Mouse (Mus musculus) liver, adult 2 months (tissue): ENCODE measurements around the gene Fam20c. TPM values are rescaled to one million over a fixed set of nuclear protein-coding genes. Genes with fewer than 3 reads are reported as not detected.

Source experiments
- DNase-seq: peaks from one replicate; pipeline ENCODE4 v3.0.0-alpha.2; 2011; ENCODE audit warnings: low read depth, low spot score; ENCODE audit errors: extremely low read depth
- H3K27ac ChIP-seq: fragments of 200-500 bp; replicated peaks from 2 replicates; pipeline ENCODE4 v1.5.1; 2012; ENCODE audit warnings: low read depth, mild to moderate bottlenecking, control low read depth, inconsistent platforms, low read length; ENCODE audit not compliant: insufficient read depth
- H3K27me3 ChIP-seq: fragments of 200-500 bp; 2 replicates; pipeline ENCODE4 v1.6.1; 2012; ENCODE audit warnings: mild to moderate bottlenecking, moderate library complexity, low read length, inconsistent platforms; ENCODE audit not compliant: control insufficient read depth, insufficient read depth
- H3K36me3 ChIP-seq: fragments of 200-500 bp; 2 replicates; pipeline ENCODE4 v1.6.1; 2012; ENCODE audit warnings: low read length, inconsistent platforms; ENCODE audit not compliant: control insufficient read depth, insufficient read depth
- H3K4me1 ChIP-seq: fragments of 200-500 bp; 2 replicates; pipeline ENCODE4 v1.6.1; 2011; ENCODE audit warnings: low read length; ENCODE audit not compliant: control insufficient read depth, insufficient read depth
- H3K4me3 ChIP-seq: fragments of 200-500 bp; 2 replicates; pipeline ENCODE4 v1.5.1; 2011; ENCODE audit warnings: low read depth, mild to moderate bottlenecking, control low read depth, low read length, moderate library complexity; ENCODE audit not compliant: insufficient read depth
- H3K79me2 ChIP-seq: fragments of 200-500 bp; 2 replicates; pipeline ENCODE4 v1.6.1; 2012; ENCODE audit warnings: inconsistent platforms, mild to moderate bottlenecking, low read length, moderate library complexity; ENCODE audit not compliant: control insufficient read depth, insufficient read depth
- H3K9ac ChIP-seq: fragments of 200-500 bp; 2 replicates; pipeline ENCODE4 v1.6.1; 2012; ENCODE audit warnings: low read depth, mild to moderate bottlenecking, control low read depth, inconsistent platforms, low read length
- CTCF ChIP-seq: fragments of 200-500 bp; IDR thresholded peaks from 2 replicates; pipeline ENCODE4 v1.5.1; 2011; ENCODE audit warnings: low read depth, low read length, control low read depth
- POLR2A ChIP-seq: fragments of 200-500 bp; IDR thresholded peaks from 2 replicates; pipeline ENCODE4 v1.6.1; 2011; ENCODE audit warnings: low read length, control low read depth; ENCODE audit not compliant: insufficient read depth; ENCODE audit errors: extremely low read depth
- WGBS: fragments of 180-500 bp; shearing (Covaris S2); methylation state at CpG from one replicate; pipeline ENCODE4 v1.1.7; 2018; 5-methylcytosine and 5-hydroxymethylcytosine counted together
- polyA plus RNA-seq: library from polyadenylated mRNA; depleted of rRNA; stranded (reverse); fragments of >200 nt; gene quantifications from 2 replicates; pipeline ENCODE4 v1.2.3, GENCODE M21; 2012
- total RNA-seq: library from RNA; depleted of rRNA; stranded (reverse); fragments of >200 nt; gene quantifications from 2 replicates; pipeline ENCODE4 v1.2.3, GENCODE M21; 2014

Gene Fam20c
- total and polyA plus RNA-seq, 2 experiments, result 18.2 to 50.7 TPM

DNA sequence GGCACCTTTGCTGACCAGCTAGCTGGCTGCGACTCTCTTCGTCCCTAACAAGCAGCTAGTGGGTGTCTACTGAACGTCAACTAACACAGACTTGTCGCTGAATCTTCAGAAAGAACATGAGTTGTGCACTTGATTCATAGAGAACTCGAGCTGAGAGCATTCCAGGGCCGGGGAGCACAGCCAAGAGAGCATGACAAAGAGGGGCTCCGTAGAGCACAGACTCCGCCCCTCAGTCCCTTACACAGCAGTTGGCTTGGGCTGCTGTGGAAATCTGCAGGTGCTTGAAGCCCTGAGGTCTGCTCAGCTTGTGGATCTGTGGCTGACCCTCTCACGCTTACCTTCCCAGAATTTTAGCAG, 390 bp upstream of the Fam20c start:
- WGBS, result 39% methylated on average over 9 of the region's 9 CpGs
- H3K27me3 ChIP-seq, result no peaks in the 10 kb centered on the region
- H3K79me2 ChIP-seq, result peaks cover 5% of the 10 kb centered on the region; the same call in 1 of the 2 replicates
- no peak overlapping the region for H3K4me3 ChIP-seq
- no peak overlapping the region for H3K9ac ChIP-seq
- H3K36me3 ChIP-seq, result peaks cover 6% of the 10 kb centered on the region
- TF ChIP-seq POLR2A (no peak), CTCF (no peak)
- DNase-seq, result no peak
- no peak overlapping the region for H3K27ac ChIP-seq
- H3K4me1 ChIP-seq, result peaks cover 13% of the 10 kb centered on the region

DNA sequence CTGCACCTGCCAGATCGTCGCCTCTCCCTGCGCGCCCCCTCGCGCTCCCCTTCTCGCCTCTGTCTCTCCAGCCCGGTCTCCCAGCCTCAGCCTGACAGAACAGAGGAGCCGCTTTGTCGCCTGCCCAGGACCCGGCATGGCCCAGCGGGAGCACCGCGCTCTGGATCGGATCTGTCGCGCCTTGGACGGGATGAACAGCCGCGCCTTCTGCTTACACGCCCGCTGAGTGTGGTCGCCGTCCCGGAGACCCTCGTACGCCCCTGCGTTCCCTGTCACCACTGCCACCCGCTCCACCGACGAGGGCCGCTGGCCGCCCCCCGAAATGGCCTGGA, 773 bp downstream of the Fam20c start:
- H3K27ac ChIP-seq, result peak overlapping the region; percentile 92
- under 1% methylated on average over 27 of the region's 34 CpGs for WGBS

DNA sequence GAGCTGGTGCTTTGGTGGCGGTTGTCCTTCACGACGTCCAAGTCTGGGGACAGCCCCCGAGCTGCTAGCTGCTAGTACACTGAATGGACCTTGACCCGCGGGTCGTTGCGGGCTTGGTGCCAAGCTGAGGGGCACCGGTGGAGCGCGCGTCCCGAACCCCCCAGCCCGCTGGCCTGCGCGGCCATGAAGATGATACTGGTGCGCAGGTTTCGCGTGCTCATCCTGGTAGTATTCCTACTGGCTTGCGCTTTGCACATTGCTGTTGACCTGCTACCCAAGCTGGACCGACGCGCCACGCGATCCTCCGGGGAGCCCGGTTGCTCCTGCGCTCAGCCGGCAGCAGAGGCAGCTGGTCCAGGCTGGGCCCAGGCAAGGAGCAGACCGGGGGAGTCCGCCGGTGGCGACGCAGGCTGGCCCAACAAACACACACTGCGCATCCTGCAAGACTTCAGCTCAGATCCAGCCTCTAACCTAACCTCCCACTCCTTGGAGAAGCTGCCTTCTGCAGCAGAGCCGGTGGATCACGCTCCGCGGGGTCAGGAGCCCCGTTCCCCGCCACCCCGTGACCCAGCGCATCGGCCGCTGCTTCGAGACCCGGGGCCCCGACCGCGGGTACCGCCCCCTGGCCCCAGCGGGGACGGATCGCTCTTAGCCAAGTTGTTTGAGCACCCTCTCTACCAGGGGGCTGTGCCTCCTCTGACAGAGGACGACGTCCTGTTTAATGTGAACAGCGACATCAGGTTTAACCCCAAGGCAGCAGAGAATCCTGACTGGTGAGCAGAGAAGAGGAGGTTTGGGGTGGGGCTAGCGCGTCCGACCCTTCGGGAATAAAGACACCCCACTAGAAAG, 1.4 kb downstream of the Fam20c start:
- Histone ChIP-seq H3K36me3 (peaks cover 14% of the 10 kb centered on the region), H3K9ac (peak overlapping the region; percentile 86), H3K4me3 (peak overlapping the region; percentile 83), H3K4me1 (peaks cover 17% of the 10 kb centered on the region), H3K79me2 (peaks cover 8% of the 10 kb centered on the region; the same call in 1 of the 2 replicates), H3K27ac (peak overlapping the region; percentile 92), H3K27me3 (no peaks in the 10 kb centered on the region)
- peak; percentile 52 for DNase-seq
- TF ChIP-seq CTCF, result no peak
- WGBS, result 1% methylated on average over 61 of the region's 61 CpGs

More for the DNA sequence above, 773 bp downstream of the Fam20c start:
- no peak for DNase-seq
- H3K27me3 ChIP-seq, result no peaks in the 10 kb centered on the region
- H3K36me3 ChIP-seq, result peaks cover 11% of the 10 kb centered on the region
- peak; percentile 98; the same call in 1 of the 2 replicates for TF ChIP-seq POLR2A
- TF ChIP-seq CTCF, result no peak
- peak overlapping the region; percentile 83 for H3K4me3 ChIP-seq
- H3K4me1 ChIP-seq, result peaks cover 17% of the 10 kb centered on the region
- peak overlapping the region; percentile 86 for H3K9ac ChIP-seq
- H3K79me2 ChIP-seq, result peaks cover 8% of the 10 kb centered on the region; the same call in 1 of the 2 replicates

DNA sequence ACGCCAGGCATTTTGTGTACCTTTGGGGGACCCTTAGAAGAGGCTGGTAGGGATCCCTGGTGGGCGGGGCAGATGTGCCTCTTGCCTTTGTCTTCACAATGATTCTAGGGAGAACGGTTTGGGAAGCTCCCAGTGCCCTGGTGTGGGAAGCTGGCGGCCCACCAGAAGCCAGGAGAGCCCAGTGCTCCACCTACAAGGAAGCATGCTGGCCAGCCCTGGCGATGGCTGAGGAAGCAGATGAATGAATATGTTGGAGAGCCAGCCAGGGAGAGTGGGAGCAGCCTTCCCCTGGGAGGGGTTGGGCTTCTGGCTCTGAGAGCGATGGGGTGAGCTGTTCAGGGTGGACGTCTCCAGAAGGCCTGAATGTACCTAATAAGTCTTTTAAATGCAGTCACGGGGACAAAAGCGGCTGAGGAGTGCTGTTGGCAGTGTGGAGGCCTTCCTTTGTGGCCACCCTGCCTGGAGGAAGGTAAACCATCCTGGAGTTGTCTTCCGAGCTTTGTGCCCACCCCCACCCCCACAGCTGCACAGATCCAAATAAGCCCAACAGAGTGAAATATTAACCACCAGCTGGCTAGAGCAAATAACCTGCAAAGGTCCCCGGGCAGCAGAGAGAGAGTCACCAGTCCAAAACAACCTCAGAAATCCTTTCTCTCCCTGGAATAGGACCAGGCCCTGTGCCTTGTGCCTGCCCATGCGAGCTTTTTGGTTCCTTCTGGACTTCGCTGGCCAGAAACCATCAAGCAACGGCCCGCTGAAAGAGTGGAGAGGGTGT, 2.2 kb downstream of the Fam20c start:
- H3K9ac ChIP-seq, result peak overlapping the region; percentile 86

DNA sequence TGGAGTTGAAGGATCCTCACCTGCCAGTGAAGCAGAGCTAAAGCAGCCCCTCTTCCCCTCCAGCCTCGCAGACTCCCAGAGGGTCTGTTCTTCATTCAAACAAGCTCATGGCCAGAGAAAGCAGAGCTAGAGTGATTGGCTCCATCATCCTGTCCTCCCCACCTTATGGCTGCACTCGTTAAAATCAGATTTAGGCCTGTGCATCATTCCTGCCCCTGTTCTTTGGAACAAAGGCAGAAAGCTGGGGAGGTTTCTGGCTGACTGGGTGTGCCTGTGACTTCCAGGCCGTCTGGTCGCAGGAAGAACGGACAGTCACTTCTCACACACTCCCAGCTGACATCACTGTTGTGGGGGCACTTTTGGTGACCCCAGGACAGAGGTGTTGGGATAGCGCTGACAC, 2.8 kb downstream of the Fam20c start:
- no peaks in the 10 kb centered on the region for H3K27me3 ChIP-seq
- peaks cover 20% of the 10 kb centered on the region for H3K36me3 ChIP-seq
- TF ChIP-seq POLR2A (no peak), CTCF (no peak)
- peak; percentile 37 for DNase-seq
- WGBS, result 26% methylated on average over 6 of the region's 6 CpGs
- peak overlapping the region; percentile 23 for H3K4me3 ChIP-seq
- H3K27ac ChIP-seq, result peak overlapping the region; percentile 88
- H3K4me1 ChIP-seq, result peaks cover 17% of the 10 kb centered on the region
- H3K9ac ChIP-seq, result peak overlapping the region; percentile 50
- peaks cover 8% of the 10 kb centered on the region; the same call in 1 of the 2 replicates for H3K79me2 ChIP-seq

More for the DNA sequence above, 2.2 kb downstream of the Fam20c start:
- TF ChIP-seq POLR2A (peak; percentile 39; the same call in 1 of the 2 replicates), CTCF (no peak)
- Histone ChIP-seq H3K27ac (peak overlapping the region; percentile 92), H3K27me3 (no peaks in the 10 kb centered on the region), H3K36me3 (peaks cover 20% of the 10 kb centered on the region), H3K4me3 (peak overlapping the region; percentile 83), H3K79me2 (peaks cover 8% of the 10 kb centered on the region; the same call in 1 of the 2 replicates), H3K4me1 (peaks cover 17% of the 10 kb centered on the region)
- 19% methylated on average over 15 of the region's 15 CpGs for WGBS
- peak; percentile 95 for DNase-seq
